Mouse (Mus musculus): ENCODE measurements at regions not wholly inside any gene's neighbourhood (a gene's known extent, or its start where the extent isn't known, plus 50 kb on each side); places are given as distances from the start of the nearest gene placed in this dataset.

DNA sequence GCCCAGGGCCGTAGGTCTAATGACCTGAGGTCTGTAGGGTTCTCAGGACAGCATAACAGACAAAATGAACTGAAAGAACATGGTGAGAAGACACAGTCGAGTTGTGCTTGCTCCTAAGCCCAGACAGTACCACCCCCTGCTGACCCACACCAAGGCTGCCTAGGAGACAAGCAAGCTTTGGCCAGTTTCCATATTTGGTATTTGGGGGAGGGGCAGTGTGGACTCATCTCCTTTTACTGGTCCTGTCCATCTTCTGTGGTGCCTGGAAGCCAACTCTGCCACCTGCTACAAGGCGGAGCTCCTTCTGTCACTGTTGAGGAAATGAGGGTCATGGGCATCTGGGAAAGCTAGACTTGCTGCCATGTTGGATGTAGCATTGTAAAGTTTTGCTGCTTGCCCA, 68.9 kb downstream of the Tex29 start:
- intact Hi-C loops (cut with DNase I), result no loop called here
- peak; percentile 66 for DNase-seq

DNA sequence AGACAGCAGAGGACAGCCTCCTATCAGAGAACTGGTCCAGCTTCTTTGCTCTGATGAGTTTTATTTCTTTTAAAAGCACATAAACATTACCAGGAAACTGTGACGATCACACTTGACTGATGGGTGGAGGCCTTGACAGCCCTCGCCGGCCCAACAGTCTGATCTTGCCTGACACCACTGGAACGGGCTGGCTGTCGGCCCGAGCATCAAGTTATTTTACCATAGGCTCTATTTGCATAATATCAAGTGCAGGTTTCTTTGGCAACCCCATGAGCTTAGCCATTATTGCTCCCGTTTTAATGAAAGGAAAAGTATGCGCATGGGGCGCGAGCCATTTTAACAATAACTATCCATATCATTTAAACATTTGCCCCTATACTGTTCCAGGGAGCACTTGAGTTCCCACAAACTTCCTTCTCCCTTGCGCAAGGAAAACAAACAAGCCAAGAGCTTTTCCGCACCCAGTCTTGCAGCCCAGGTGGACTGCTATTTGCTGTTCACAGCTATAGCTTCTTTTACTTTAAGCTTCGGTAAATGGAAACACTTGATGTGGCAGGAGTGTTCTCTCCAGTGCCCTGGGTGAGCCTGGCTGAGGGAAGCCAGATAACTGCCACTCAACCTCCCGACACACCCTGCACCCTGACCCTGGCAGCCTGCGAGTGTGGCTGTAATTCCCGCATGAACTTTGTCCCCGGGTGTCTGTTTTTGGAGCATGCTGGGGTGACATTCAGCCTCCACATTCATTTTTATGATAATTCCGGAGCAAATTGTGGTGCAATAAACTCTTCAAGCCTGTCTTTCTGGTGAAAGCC, 71.6 kb downstream of the Tex29 start:
- intact Hi-C loops (cut with DNase I), result no loop called here
- DNase-seq, result no peak

DNA sequence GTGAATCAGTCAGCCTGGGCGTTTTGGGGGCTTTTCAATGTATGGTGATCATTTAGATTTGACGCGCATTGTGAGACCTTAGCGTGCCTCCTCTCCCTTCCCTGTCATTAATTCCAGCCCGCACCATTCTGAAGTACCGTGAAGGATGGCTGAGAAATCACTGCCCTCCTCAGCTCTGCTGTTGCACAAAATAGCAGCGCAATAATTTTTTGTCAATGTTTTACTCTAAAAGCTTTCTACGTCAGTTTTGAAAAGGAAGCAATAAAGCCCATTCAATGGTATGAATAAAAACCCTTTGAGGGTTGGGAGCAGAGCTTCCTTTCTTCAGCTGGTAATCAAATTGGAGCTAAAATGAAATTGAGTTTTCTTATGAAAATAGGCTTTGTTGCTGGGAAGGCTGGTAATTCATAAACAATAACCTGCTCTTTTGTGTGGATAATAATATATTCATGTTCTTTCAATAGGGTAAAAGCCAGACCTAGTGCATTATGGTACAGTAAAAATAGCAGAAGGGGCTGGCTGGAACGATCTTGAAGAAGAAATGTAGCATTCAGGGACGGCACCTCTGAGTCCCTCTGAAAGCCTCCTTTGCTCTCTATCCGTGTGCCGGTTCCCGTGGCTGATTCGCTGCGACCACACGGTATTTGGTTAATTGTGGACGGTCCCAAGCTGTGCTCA, 72.3 kb downstream of the Tex29 start:
- intact Hi-C loops (cut with DNase I), result no loop called here

DNA sequence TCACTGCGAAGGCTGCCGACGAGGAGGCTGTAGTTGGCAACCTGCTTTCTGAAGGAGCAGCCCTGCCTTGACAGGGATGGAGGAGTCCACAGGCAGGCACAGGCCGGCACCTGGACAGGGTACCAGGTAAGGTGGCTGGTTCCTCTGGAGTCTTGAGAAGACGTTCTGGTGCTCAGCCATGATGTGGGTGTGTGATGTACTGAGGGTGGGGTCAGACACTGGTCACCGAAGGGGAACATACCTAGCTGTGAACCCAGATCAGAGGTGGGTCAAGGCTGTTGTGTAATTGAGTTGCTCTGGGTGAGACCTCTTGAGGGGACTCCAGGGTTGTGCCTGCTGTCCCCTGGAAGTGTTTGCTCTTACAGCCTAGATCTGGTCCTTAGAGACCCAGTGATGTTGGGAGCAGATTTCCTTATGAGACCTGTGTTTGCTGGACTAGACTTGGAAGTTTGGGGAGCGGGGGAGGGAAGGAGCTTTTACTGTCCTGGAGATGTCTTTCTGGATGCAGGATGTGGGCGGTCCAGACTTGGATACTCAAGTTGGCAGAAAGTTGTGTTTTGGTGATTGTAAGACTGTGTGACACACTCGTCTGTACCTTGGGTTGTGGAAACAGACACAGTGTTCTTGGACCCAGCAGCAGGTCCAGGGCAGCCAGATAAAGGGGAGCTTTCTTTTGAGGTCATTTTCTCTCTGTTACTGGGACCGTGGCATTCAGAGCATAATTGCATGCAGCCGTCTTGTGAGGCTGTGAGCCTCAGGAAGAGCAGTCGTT, 73.0 kb downstream of the Tex29 start:
- intact Hi-C loops (cut with DNase I), result no loop called here
- no peak for DNase-seq

More for the DNA sequence above, 72.3 kb downstream of the Tex29 start:
- no peak for DNase-seq

DNA sequence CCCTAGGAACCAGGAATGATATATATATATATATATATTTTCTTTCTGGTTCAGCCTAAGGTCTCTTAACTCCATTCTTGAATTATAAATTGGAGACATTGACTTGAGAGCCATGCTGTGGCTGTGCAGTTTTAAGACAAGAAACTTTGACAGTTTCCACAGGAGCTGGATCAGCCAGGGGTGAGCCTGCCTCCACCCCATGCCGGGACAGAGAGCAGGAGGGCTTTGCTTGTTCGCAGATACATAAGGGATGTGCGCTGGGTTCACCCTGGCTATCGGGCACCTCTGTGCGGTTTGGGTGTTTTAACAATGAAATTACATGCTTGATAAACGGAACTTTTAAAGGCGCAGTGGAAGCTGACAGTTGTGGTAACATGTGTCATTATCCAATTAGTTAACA, 73.9 kb downstream of the Tex29 start:
- DNase-seq, result no peak
- intact Hi-C loops (cut with DNase I), result no loop called here

- peak; percentile 71 for DNase-seq
- intact Hi-C loops (cut with DNase I), result no loop called here
These were observed 74.6 kb downstream of the Tex29 start for GRCm38 (mm10) chr8:11914681-11915474.

GRCm38 (mm10) chr8:11915721-11916120, 75.4 kb downstream of the Tex29 start:
- no peak for DNase-seq
- intact Hi-C loops (cut with DNase I), result no loop called here

GRCm38 (mm10) chr8:11919876-11920275, 79.6 kb downstream of the Tex29 start:
- no peak for DNase-seq
- intact Hi-C loops (cut with DNase I), result loop anchor here (5.0 kb wide), 1 partner anchor 93 kb away; no protein-coding TSS in a partner anchor

- intact Hi-C loops (cut with DNase I), result loop anchor here (5.0 kb wide), 1 partner anchor 96 kb away; no protein-coding TSS in a partner anchor
- no peak for DNase-seq
These were observed 82.8 kb downstream of the Tex29 start for GRCm38 (mm10) chr8:11923115-11923514.

DNA sequence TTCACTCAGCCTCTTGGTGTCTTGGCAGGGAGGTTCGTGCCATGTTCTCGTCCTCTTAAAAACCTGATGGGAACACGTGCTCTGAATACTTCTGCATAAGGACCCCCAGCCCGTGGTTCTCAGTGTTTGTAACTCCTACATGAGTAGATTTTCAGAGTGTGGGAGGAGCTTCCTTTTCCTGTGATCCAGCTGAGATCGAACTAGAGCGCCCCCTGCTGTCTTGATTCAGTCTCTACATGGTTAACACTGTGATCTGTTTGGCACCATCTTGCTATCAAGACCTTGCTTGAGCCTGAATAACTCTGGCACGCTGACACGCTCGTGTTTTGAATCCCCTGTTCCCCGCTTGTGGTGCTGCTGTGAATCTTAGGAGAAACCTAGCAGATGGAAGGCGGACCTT, 83.9 kb downstream of the Tex29 start:
- peak; percentile 57 for DNase-seq
- intact Hi-C loops (cut with DNase I), result loop anchor here (5.0 kb wide), 1 partner anchor 97 kb away; no protein-coding TSS in a partner anchor

GRCm38 (mm10) chr8:11942892-11943332, 102.6 kb downstream of the Tex29 start:
- DNase-seq, result peak; percentile 51
- intact Hi-C loops (cut with DNase I), result no loop called here

GRCm38 (mm10) chr8:11947766-11948165, 107.5 kb downstream of the Tex29 start:
- DNase-seq, result no peak
- intact Hi-C loops (cut with DNase I), result no loop called here

GRCm38 (mm10) chr8:11956268-11956667, 116.0 kb downstream of the Tex29 start:
- no peak for DNase-seq
- intact Hi-C loops (cut with DNase I), result loop anchor here (5.0 kb wide), 2 partner anchors 671 to 716 kb away; partner anchors contain the start of gene Tubgcp3

DNA sequence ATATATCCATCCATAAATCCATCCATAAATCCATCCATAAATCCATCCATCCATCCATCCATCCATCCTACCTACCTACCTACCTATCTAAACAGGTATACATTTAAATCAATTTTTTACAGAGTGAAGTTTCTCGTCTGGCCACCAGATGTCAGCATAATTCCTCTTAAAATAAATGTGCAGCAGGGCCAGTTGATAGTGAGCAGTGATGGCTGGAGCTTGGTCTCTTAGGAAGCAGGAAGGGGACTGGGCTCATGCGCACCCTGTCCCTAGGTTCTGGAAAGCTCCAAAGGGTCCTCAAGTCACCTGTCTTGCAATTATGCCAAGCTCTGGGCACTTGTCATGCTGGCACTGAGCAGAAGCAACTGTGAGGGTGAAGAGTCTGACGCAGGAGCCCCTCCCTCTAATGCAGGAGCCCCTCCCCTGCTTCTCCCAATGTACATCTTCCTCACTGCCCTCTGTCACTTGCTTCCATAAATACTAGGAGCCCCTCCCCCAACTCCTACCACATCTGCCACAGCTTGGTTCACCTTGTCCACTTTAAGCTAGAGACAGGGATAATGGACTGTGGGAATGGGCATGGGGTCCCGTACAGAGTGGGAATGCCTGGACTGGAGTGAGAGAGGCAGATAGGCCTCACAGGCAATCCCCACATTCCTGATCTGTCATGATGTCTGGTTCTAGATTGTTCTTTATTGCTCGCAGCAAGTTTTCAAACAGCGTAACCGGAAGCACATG, 116.9 kb downstream of the Tex29 start:
- intact Hi-C loops (cut with DNase I), result loop anchor here (5.0 kb wide), 2 partner anchors 670 to 715 kb away; partner anchors contain the start of gene Tubgcp3
- DNase-seq, result no peak

DNA sequence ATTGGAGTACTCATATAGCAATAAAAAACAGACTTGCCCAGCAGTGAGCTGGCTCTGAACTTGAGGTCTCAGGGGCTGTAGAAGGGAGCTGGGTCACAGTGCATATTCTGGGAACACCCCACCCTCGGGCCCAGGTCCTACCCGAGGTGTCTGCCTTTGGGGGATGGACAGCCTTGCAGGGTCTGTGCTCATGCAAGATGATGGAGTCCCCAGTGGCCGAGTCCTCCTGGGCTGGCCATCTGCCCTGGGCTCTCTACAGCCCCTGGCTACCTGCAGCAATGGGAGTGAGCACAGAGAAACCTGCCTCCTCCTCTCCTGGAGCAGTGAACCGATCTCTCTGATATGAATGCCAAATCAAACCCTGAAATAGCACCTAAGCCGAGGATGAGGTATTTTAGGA, 117.9 kb downstream of the Tex29 start:
- intact Hi-C loops (cut with DNase I), result loop anchor here (2.0 to 5.0 kb wide), 3 partner anchors 609 to 714 kb away; partner anchors contain the start of gene Tubgcp3
- no peak for DNase-seq

- no peak for DNase-seq
- intact Hi-C loops (cut with DNase I), result loop anchor here (2.0 to 5.0 kb wide), 3 partner anchors 607 to 713 kb away; partner anchors contain the start of gene Tubgcp3
These were observed 119.2 kb downstream of the Tex29 start for GRCm38 (mm10) chr8:11959466-11959865.

- intact Hi-C loops (cut with DNase I), result no loop called here
- no peak for DNase-seq
These were observed 123.3 kb downstream of the Tex29 start for GRCm38 (mm10) chr8:11963575-11963974.

GRCm38 (mm10) chr8:11967670-11968069, 127.4 kb downstream of the Tex29 start:
- DNase-seq, result no peak
- intact Hi-C loops (cut with DNase I), result no loop called here

DNA sequence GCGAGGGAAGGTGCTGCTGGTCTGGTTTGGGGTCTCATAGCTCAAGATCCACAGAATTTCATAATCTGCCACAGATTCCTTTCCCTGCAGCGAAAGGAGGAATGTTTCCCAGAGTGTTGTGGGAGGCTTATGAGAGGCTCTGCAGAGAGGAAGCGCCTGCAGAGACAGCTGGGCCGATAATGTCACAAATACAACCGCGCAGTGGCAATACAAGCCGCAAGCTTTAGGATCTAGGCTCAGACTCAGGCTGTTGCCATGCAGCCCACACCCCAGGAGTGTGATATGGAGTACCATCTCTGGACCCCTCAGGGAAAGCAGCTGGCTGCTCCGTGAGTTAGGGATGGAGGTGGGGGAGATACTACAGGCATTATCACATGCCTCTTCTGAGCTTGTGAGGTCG, 130.2 kb downstream of the Tex29 start:
- intact Hi-C loops (cut with DNase I), result no loop called here
- DNase-seq, result no peak
